Mouse (Mus musculus) induced T-regulatory cell, adult 2 months (primary cell): ENCODE results near the gene Gm10061.
"Not testable (repeated sequence)": the region's sequence is repeated elsewhere in the genome, so short reads cannot be mapped to it uniquely, and the experiment has no call there.

Experiments
- DNase-seq: peaks from one replicate; pipeline ENCODE4 v3.0.0-alpha.2; 2012; ENCODE audit warnings: low read depth

Gm10061 gene

GRCm38 (mm10) chr16:89150786-89151185 lies at the start of gene Gm10061:
TSS of gene Gm10061 (plus strand) at chr16:89151086.
- DNase-seq = no peak

- no peak for DNase-seq
Measured at GRCm38 (mm10) chr16:89140551-89140950, 10.3 kb upstream of the Gm10061 start, which contains the start of gene Gm6358. TSS of gene Gm6358 (plus strand) at chr16:89140851.

- DNase-seq = no peak
Measured at GRCm38 (mm10) chr16:89157652-89158051, 6.8 kb downstream of the Gm10061 start, which contains the start of gene Gm9789. TSS of gene Gm9789 (plus strand) at chr16:89157952.

DNA sequence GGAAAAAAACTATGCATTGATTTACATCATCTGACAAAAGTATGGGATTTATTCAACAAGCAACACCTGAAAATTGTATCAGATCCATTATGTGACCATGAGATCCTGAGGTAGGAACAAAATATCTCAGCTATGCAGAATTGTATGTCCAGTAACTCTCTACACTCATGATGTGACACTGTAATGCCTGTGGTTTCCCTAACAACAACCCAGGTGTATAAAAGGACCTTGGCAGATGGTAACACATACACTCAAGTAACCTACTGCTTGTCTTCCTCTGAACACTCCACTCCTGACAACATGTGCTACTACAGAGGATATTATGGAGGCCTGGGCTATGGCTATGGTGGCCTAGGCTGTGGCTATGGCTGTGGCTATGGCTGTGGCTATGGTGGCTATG lies 18.3 kb downstream of the Gm10061 start, which contains the start of gene Gm7735:
TSS of gene Gm7735 (plus strand) at position 301 of the 400 bp plus-strand sequence.
- not testable (repeated sequence) for DNase-seq

DNA sequence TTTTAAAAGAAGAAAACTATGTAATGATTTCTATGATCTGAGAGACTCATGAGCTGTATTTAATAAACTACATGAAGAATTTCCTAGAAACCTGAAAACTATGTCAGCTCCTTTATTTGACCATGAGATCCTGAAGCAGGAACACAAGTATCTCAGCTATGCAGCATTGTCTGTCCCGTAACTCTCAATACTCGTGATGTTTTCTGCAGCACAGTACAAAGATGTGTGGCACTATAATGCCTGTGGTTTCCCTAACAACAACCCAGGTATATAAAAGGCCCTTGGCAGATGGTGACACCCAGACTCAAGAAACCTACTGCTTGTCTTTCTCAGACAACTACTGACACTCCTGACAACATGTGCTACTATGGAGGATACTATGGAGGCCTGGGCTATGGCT lies 23.5 kb downstream of the Gm10061 start, which contains the start of gene 1110057P08Rik:
TSS of gene 1110057P08Rik (plus strand) at position 301 of the 400 bp plus-strand sequence.
- no peak for DNase-seq

- no peak for DNase-seq
Measured at GRCm38 (mm10) chr16:89188621-89189020, 37.7 kb downstream of the Gm10061 start.
